Mouse (Mus musculus): ENCODE results near the gene Ncor2.

DNA sequence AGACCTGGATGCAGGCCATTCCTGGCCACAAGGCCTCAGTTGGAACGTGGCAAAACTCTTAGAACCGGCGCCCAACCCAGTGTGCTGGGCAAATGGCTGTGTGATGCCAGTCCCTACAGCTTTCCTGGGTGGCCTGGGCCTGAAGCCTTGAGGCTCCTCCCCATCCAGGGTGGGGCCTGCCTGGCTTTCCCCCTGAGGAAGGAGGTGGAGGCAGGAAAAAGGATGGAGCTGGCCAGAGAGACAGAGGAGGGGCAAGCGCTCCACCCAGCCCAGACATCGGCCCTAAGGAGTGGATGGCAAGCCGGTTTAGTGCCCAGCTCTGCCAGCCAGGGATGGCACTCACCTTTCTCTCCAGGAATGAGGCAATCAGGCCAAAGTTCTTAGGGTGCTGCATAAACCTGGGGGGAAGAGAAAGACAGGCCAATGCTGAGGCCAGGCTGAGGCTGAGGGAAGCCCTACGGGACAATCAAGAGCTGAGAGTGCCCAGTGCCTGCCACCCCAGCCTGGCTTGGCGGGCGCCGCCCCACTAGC, 98.2 kb downstream of the Ncor2 start:
- TF ChIP-seq CTCF (IDR thresholded peaks at IDR 0.05; ENCODE audit: insufficient read depth, low read depth, low read length): no peak
- TF ChIP-seq POLR2A (IDR thresholded peaks at IDR 0.05; ENCODE audit: insufficient read depth, low read depth, low read length): no peak
